Comparison of ENCODE assay signal across 37 mouse cellular contexts in genomic region chr2:28120342-28120741, GRCm38 (mm10). TPM values are rescaled to one million over a fixed set of nuclear protein-coding genes. Genes with fewer than 3 reads are reported as not detected.
DNase-seq lines count a peak whose midpoint lies in the region; ATAC-seq and TF ChIP-seq lines count a peak whose summit lies in the region.
"Had no signal": no experiment of that assay in that cellular context is flagged by ENCODE, and none has a peak within 500 bp of the region (broad histone marks: within the 10 kb centered on the region; RNA-seq: fewer than 3 reads in every experiment).

No protein-coding gene starts in this region.

- no peak for TF ChIP-seq EP300 in liver, embryonic 14.5 days (IDR thresholded peaks at IDR 0.05; ENCODE audit: low read depth)

- H3K4me3 ChIP-seq in liver, embryonic 14.5 days (ENCODE audit: insufficient read depth in 1 of 2, low read depth in 2 of 2, low read length in 2 of 2): no peak overlapping the region
- H3K4me3 ChIP-seq in liver, embryonic 12.5 days: no peak overlapping the region
- no peak overlapping the region for H3K4me3 ChIP-seq in bone marrow, adult 2 months (replicated peaks; ENCODE audit: control insufficient read depth, low read depth, low read length)
- H3K4me3 ChIP-seq: heart, embryonic 12.5 days; hindbrain, embryonic 15.5 days; layer of hippocampus, adult 2 months; left cerebral cortex, adult 2 months; limb, embryonic 12.5 days; liver, embryonic 13.5 days had no signal

- intact Hi-C loops in heart, postnatal 25 days (cut with DNase I): no loop called here

- peak; percentile 68 for TF ChIP-seq CTCF in liver, embryonic 14.5 days (IDR thresholded peaks at IDR 0.05; ENCODE audit: low read depth)
- peak; percentile 41 for TF ChIP-seq CTCF in bone marrow, adult 2 months (IDR thresholded peaks at IDR 0.05; ENCODE audit: control insufficient read depth, insufficient read depth, low read length)

- no peak for ATAC-seq in liver, embryonic 14.5 days (ENCODE audit: insufficient read depth)
- no peak for ATAC-seq in liver, embryonic 12.5 days
- ATAC-seq: CD4-positive, CD25-positive, alpha-beta regulatory T cell, adult 4 months; forebrain, embryonic 14.5 days; Patski had no signal

- TF ChIP-seq POLR2A in bone marrow, adult 2 months (IDR thresholded peaks at IDR 0.05; ENCODE audit: borderline replicate concordance, control insufficient read depth, low read depth, low read length): no peak

- H3K4me2 ChIP-seq in liver, embryonic 14.5 days (ENCODE audit: low read depth): no peak overlapping the region
- H3K4me2 ChIP-seq in liver, embryonic 12.5 days: no peak overlapping the region
- H3K4me2 ChIP-seq: heart, embryonic 12.5 days; hindbrain, embryonic 15.5 days; limb, embryonic 12.5 days; liver, embryonic 13.5 days had no signal

- no peaks in the 10 kb centered on the region; the same call in 1 of the 2 replicates for H3K9me3 ChIP-seq in liver, embryonic 14.5 days (ENCODE audit: control insufficient read depth, low read length)
- 0 out of 2 replicates have a peak, but pooled peaks cover 5% of the 10 kb centered on the region for H3K9me3 ChIP-seq in liver, embryonic 12.5 days (replicated peaks)
- H3K9me3 ChIP-seq: hindbrain, embryonic 15.5 days had no signal

- H3K4me1 ChIP-seq in liver, embryonic 14.5 days (replicated peaks; ENCODE audit: control insufficient read depth in 2 of 2, insufficient read depth in 2 of 2, low read length in 1 of 2): no peaks in the 10 kb centered on the region
- H3K4me1 ChIP-seq in liver, embryonic 12.5 days: peaks cover 5% of the 10 kb centered on the region; the same call in 1 of the 2 replicates
- H3K4me1 ChIP-seq in bone marrow, adult 2 months (ENCODE audit: control insufficient read depth, insufficient read depth, low read length): no peaks in the 10 kb centered on the region

- no peak overlapping the region for H3K27ac ChIP-seq in liver, embryonic 14.5 days
- H3K27ac ChIP-seq in liver, embryonic 12.5 days: no peak overlapping the region
- no peak overlapping the region for H3K27ac ChIP-seq in bone marrow, adult 2 months (ENCODE audit: control insufficient read depth, insufficient read depth, low read depth, low read length, poor library complexity)
- H3K27ac ChIP-seq: hindbrain, embryonic 15.5 days; layer of hippocampus, adult 2 months; left cerebral cortex, adult 2 months; limb, embryonic 12.5 days; liver, embryonic 13.5 days had no signal

- DNase-seq in liver, embryonic 14.5 days (ENCODE audit: low read depth in 3 of 3, low spot score in 3 of 3): no peak
- DNase-seq in A20 (ENCODE audit: low read depth, low spot score) (peak; percentile 3), ES-CJ7 (ENCODE audit: low read depth, low spot score) (peak; percentile 6)
- DNase-seq in spleen, adult 12 weeks (ENCODE audit: low spot score): no peak
- DNase-seq in heart, postnatal 25 days (ENCODE audit: low spot score): no peak
- DNase-seq in frontal cortex, postnatal 36 days (ENCODE audit: low spot score in 2 of 2): no peak
- DNase-seq: adrenal gland, adult 2 months; cerebellum, adult 8-10 months; cerebellum, postnatal 25 days; gastrocnemius, postnatal 36 days; heart, adult 18-20 months; kidney, adult 9 months; kidney, postnatal 25 days; liver, embryonic 13.5 days; midbrain, embryonic 14.5 days; retina, postnatal 1 day; right cerebral cortex, postnatal 25 days; spleen, adult 18-20 months; thymus, adult 18-20 months; thymus, postnatal 25 days had no signal

- no peaks in the 10 kb centered on the region; the same call in 1 of the 2 replicates for H3K27me3 ChIP-seq in liver, embryonic 14.5 days (ENCODE audit: control insufficient read depth, insufficient read depth, low read length)
- peaks cover 48% of the 10 kb centered on the region for H3K27me3 ChIP-seq in liver, embryonic 12.5 days (replicated peaks)
- H3K27me3 ChIP-seq: hindbrain, embryonic 15.5 days had no signal

- H3K36me3 ChIP-seq in liver, embryonic 14.5 days (replicated peaks; ENCODE audit: control insufficient read depth, insufficient read depth, low read depth): no peaks in the 10 kb centered on the region
- H3K36me3 ChIP-seq in liver, embryonic 12.5 days: no peaks in the 10 kb centered on the region
- H3K36me3 ChIP-seq: G1E; heart, embryonic 12.5 days; hindbrain, embryonic 15.5 days; limb, embryonic 12.5 days; liver, embryonic 13.5 days had no signal

- WGBS in liver, embryonic 14.5 days (ENCODE audit: insufficient replicate concordance): 83% methylated on average over 9 of the region's 9 CpGs
- WGBS in liver, embryonic 12.5 days (ENCODE audit: insufficient replicate concordance): 86% methylated on average over 9 of the region's 9 CpGs
- 91% methylated on average over 9 of the region's 9 CpGs for WGBS in bone marrow, adult 2 months

- H3K9ac ChIP-seq in liver, embryonic 14.5 days (replicated peaks): no peak overlapping the region
- H3K9ac ChIP-seq in liver, embryonic 12.5 days: no peak overlapping the region
- H3K9ac ChIP-seq: heart, embryonic 12.5 days; hindbrain, embryonic 15.5 days; limb, embryonic 12.5 days; liver, embryonic 13.5 days had no signal

RNA-seq across cellular contexts. Expression of gene Fcnb, which starts 35.7 kb away (rescaled TPM):
- 12.0 and 14.6 TPM in 2 replicates for polyA plus RNA-seq in liver, embryonic 14.5 days (2012; rRNA removed)
- 28.4 and 29.9 TPM in 2 replicates for polyA plus RNA-seq in liver, embryonic 14.5 days (2014; fragmentation: Nextera tagmentation; extraction: Ambion mirVana)
- polyA plus RNA-seq in liver, embryonic 12.5 days (2016; fragmentation: Nextera tagmentation; extraction: Ambion mirVana): 6.0 and 8.5 TPM in 2 replicates
- polyA plus RNA-seq in bone marrow, adult 2 months (2011; ENCODE audit: insufficient read depth, insufficient read length, low replicate concordance, missing spikeins): 79.1 and 132 TPM in 2 replicates
- not detected for total RNA-seq in heart, postnatal 25 days (2021)
- total RNA-seq: adrenal gland, adult 2 months; G1E; gastrocnemius, adult 18-20 months; gastrocnemius, postnatal 36 days; heart, adult 18-20 months; layer of hippocampus, adult 2 months; layer of hippocampus, postnatal 14 days; left cerebral cortex, adult 2 months; left cerebral cortex, postnatal 25 days; monocyte, adult 5-6 weeks had no signal
- polyA plus RNA-seq: adrenal gland, adult 2 months; CD4-positive, CD25-positive, alpha-beta regulatory T cell, adult 4 months; forebrain, embryonic 14.5 days; G1E; heart, postnatal 0 days; hindbrain, embryonic 15.5 days; limb, embryonic 12.5 days; midbrain, embryonic 14.5 days; neural tube, embryonic 14.5 days; Patski had no signal

Comparison
In these comparisons a context has a peak if more than half of its experiments do, and no peak if none do; other contexts are left out.
1. DNase-seq: peak in A20 (single experiment) and ES-CJ7 (single experiment); none in liver, embryonic 14.5 days (0 of 3), spleen, adult 12 weeks (single experiment), heart, postnatal 25 days (single experiment) and frontal cortex, postnatal 36 days (0 of 2).